Mouse (Mus musculus) fibroblast of lung, adult 2 months (primary cell): ENCODE results near the gene Ankrd1.

Experiments
- DNase-seq: peaks from one replicate; pipeline ENCODE4 v3.0.0-alpha.2; 2011; ENCODE audit warnings: low read depth

The Ankrd1 gene

DNA sequence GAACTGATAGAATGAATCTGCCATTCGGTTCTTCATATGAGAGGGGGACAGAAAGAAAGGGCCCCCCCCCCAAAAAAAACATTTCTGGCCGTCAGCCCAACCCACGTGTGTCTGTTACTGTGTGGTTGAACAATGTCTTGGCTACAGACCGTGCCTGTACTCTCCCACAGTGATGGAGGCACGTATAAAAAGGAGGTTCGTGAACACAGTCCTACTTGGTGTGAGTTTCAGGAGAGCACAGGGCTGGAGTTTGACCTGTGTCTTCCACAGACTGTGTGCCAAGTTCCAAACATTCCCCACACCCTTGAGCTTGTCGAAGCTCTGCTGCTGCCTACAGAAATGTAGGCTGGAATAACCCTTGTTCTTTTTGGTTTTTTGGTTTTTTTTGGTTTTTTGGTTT, 9.4 kb downstream of the Ankrd1 start:
- DNase-seq: no peak

DNA sequence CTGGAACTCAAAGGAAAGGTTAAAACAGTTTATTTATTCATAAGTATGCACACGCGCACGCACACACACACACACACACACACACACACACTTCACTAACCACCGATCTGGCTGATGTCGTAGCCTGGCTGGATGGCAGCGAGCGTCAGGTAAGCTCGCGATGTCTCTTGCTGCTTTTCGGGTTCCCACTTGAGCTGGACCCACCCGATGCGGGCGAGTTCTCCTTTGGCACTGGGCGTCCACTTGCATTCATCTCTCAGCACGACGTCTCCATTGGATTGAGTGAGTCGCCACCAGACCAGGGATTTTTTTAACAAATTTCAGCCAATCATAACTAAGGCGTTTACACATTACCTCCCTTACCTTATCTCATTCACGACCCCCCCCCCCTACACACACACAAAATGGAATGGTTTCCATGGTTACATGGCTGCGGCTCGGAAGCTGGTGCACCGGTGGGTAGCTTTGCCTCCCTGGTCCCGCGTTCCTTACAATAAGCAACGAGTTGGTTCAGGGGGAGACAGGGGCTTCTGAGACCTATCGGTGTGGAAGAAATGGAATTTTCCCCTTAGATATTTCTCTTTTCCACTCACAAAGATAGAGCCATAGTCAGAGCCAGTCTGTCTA, 10.5 kb downstream of the Ankrd1 start:
- DNase-seq: no peak

DNA sequence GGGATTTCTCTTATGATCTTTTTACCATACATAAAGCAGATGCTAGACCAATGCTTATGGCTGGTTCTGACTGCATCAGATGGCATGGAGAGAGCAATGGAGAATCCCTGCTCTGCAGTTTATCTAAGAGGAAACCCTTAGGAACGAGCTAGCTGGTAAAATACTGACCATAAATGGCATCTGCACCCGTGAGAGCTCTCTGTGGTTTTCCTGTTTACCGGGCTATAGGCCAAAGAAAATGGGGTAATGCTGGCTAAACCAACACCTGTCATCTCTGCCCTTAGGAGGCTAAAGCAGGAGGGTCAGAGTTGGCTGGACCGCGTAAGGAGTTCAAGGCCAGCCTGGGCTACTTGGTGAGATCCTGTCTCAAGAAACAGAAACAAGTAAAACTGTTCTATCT, 16.0 kb downstream of the Ankrd1 start:
- DNase-seq: no peak

DNA sequence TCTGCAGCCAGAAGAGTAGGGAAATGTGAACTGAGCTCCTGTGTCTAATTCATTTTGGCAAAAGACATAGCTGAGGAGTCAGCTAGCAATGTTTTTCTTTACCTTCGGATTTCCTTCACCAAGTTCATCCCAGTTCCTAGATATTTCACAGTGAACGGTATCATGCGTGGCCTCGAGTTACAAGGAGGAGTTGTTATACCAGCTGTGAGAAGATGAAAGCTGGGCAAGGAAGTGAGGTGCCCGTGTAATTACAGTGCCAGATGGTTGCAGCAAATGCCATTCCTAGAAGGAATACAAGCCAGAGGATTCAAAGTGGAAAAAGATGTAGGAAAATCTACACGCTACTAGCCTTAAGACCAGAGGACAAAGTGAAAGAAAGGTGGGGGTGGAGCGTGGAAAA, 21.0 kb downstream of the Ankrd1 start:
- DNase-seq: no peak

DNA sequence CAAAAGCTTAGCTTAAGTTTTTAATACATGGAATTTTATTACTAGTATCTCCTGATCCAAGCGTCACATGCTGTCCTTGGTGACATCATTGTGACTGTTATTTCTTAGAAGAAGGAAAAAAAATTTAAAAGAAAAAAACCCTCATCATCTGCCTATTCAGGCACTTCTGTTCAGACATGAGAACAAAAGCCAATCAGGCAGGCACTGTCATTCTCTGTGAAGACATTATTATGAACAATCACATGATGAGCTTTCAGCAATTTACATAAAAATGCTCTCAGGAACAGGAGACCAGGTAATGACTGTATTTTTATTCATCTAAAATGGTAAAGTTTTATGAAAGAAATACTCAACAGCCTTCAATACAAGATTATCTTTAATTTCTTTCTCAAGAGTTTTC, 21.6 kb downstream of the Ankrd1 start:
- no peak for DNase-seq

DNA sequence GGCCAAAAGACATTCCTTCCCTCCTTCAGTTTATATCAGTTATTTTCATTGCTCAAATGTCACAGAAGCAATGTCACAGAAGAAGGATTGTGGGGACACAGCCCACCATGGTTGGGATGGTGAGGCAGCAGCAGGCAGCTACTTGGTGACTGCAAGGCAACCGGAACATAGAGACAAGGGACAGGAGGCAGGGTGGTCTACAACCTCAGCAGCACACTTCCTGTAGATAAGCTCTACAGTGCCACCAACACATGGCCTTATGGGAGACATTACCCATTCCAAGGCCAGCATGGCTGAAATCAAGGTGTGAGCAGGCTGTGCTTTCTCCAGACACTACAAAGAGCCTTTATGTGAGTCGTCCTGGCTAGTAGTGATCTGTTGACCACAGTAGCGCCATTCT, 22.7 kb downstream of the Ankrd1 start:
- DNase-seq: no peak

DNA sequence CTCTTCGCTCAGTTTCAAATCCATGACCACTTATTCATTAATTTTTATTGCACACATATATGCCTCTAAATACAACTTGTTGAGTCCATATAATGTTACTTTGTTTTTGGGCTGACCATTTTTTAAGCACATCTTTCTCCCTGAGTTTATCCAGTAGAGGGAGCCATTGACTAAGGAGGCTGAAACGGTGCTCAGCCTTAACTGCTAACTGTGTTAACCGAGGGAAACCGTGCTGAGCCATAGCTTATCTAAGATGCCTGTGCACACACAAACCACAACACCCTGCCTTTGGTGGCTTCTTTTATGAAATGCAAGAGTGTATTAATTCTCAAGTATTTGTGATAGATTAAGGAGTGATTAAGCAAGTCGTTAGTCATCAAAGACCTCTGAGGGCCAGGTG, 29.1 kb downstream of the Ankrd1 start:
- peak; percentile 27 for DNase-seq

DNA sequence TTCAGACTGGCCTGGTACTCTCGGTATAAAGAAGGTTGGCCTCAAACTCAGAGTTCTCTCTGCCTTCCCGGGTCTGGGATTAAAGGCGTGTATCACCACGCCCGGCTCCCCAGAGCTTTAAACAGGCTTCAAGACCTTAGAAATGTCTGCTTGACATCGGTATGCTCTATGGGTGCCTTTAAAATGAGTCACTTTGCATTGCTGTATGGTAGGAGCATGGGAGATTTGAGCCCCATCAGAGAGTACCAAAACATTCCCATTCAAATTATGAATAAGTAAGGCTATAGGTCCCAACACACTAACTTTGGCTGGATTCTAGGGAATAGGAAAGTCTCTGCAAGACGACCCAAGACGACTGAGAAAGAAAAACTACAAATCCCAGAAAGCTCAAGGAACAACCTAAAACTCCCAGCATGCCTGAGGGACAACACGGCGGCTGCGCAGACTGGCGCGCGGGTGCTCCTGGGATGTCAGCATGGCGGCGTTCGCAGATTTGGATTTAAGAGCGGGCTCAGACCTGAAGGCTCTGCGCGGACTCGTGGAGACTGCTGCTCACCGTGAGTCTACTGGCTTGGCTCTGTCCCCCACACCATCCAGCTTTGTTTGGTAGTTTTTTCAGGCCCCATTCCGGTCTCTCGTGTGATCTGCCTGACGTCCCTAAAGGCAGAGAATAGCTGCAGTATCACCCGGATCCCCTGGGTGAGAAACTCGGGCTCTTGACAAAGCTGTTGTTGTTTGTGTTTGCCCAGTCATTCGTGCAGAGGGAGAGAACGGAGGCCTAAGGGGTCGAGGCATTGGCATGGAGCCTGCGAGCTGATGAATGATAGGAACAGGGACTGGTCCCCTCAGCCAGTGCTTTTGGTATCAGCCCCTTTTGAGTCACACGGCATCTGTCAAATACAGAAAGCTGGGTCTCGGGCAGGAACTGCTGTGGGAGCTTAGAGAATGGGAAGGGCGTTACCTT, 36.4 kb downstream of the Ankrd1 start, which contains the start of gene Rpp30:
Rpp30 (plus strand) TSS at position 455 of the 964 bp plus-strand sequence.
- DNase-seq: peak; percentile 69

DNA sequence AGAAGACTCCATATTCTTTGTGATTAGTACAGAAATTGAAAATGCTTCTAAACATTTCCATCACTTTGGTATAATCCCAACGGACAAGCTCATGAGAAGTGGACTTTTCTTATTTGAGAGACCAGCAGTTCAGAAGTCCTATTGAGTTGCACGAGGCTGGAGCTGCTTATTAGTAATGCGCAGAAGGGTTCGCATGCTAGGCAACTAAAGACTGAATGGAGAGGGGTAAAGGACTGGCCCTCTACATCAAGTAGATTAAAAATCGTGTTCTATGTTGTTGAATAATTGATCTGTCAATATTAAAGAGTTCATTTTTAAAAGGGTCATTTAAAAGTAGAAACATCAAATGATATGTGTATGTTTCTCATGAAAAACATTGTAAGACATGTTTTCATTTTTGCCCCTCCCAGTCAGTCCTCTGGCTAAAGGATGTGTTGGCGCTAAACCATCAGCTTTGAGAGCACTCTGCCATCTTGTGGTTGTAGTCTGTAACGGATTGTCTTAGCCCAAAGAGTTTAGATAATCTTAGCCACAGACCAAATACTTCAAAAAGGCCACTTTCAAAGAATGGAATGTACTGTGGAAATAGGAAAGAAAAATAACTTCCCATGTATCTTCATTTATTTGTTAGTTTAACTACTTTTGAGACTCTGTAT, 37.2 kb downstream of the Ankrd1 start:
- peak; percentile 51 for DNase-seq

DNA sequence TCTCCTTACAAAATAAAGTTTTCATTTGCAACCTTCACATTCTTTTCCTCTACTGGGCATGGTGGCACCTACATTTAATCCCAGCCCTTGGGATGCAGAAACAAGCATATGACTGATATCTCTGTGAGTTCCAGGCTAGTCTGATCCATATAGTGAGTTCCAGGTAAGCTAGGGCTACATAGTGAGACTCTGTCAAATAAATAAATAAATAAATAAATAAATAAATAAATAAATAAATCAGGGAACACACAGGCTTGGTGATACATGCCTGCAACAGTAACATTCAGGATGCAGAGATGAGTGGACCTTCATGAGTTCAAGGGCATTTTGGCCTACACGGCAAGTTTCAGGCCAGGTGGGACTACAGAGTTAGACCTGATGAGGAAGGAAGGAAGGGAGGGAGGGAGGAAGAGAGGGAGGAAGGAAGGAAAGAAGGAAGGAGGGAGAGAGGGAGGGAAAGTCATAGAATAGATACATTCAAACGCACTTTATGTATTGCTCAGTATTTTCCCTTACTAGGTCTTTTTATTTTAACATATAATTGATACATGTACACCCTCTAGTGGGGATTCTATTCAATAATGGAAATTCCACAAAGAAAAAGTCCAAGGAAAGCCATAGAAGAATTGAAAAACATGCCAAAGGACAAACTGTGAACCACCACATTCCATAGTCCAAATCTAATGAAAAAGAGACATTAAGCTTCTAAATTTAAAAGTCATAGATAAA, 56.9 kb downstream of the Ankrd1 start:
- DNase-seq: no peak
